Mouse (Mus musculus): Measurements from ENCODE around the gene Dvl2. TPM values are rescaled to one million over a fixed set of nuclear protein-coding genes. Genes with fewer than 3 reads are reported as not detected.
"Not testable (repeated sequence)": the region's sequence is repeated elsewhere in the genome, so short reads cannot be mapped to it uniquely, and the experiment has no call there.

Dvl2 gene
- polyA plus RNA-seq (2015; fragmentation: Nextera tagmentation; extraction: Ambion mirVana) = 20.6 and 21.0 TPM in 2 replicates

DNA sequence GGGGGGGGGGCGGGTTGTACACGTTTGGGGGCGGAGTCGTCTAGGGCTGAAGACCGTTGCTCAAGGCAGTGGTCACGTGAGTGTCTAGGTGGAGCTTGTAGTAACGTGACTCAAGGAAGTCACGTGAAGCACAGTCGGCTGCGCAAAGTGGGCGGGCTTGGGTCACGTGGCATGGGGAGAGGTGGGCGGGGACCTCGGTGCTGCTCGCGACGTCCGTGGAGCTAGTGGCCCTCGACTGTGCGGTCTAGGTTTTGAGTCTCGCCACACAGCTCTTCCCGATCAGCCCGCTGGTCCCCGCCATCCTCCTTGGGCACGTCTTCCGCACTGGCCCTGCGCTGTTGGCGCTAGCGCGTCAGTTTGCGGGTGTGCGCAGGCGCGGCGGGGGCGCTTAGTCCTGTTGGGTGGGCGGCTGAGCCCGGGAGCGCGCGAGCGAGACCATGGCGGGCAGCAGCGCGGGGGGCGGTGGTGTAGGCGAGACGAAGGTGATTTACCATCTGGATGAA, at the start of gene Dvl2:
Gene Dvl2, plus strand, starts transcription at position 200 of the 503 bp plus-strand sequence.
- DNase-seq (ENCODE audit: low spot score) = peak; percentile 94

DNA sequence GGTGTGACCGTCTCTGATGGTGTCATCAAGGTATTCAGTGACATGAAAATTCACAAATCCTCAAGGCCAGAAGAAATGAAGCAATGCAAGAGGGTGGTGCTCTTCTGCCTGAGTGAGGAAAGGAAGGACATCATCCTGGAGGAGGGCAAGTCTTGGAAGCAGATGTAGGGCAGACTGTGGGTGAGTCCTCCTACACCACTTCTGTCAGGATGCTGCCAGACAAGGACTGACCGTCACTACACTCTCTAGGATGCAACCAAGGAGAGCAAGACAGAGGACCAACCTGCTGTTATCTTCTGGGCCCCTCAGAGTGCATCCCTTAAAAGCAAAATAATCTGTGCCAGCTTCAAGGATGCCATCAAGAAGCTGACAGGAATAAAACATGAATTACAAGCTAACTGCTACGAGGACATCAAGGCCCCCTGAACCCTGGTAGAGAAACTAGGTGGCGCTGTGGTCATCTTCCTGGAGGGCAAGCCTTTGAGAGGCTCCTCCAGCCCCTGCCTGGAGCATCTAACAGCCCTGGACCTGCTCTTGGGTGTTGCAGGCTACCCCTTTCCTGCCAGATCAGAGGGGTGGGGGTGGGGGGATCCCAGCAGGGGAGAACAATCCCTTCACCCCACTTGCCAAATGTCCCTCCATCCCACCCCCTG, 49.5 kb upstream of the Dvl2 start:
- DNase-seq (ENCODE audit: low spot score) = no peak

DNA sequence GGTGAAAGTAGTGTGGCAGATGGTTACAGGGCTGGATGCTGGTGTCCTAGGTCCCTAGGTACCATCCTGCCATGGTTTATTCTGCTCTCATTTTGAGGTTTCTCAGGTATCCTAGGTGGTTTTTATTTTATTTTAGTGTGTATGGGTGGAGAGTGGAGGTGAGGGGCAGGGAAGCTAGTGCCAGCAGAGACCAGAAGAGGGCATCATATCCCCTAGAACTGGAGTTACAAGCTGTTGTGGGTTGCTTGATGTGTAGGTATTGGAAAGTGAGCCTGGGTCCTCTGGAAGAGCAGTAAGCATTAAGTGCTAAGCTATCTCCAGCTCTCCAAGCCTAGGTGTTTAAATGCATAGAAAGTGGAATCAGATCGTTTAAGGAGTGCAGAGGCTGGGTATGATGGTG, 48.1 kb upstream of the Dvl2 start:
- DNase-seq (ENCODE audit: low spot score) = no peak

DNA sequence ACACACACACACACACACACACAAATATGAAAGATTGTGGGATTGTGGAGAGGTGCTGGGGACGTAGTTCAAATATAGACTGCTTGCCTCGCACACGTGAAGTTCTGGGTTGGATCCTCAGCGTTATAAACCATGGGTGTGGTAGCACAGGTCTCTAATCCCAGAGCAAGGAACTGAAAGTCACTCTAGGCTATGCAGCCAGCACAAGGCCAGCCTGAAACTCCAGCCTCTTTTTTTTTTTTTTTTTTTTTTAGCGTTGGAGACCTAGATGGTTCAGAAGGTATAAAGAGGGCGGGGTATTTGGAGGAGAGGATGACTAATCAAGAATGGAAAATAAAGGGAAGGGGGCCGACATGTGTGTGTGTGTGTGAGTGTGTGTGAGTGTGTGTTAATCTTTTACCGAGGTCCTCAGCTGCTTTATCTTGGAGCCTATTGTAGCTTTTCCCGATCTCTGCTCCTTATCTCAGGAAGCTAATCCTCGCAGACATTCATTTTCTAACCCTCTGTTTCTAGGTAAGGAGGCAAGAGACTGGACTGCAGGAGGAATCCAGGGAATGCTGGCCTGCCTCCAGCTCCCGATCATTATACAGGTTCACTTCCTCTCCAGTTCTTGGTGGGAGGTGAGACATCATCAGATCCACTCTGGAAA, 47.0 kb upstream of the Dvl2 start:
- DNase-seq (ENCODE audit: low spot score) = no peak

DNA sequence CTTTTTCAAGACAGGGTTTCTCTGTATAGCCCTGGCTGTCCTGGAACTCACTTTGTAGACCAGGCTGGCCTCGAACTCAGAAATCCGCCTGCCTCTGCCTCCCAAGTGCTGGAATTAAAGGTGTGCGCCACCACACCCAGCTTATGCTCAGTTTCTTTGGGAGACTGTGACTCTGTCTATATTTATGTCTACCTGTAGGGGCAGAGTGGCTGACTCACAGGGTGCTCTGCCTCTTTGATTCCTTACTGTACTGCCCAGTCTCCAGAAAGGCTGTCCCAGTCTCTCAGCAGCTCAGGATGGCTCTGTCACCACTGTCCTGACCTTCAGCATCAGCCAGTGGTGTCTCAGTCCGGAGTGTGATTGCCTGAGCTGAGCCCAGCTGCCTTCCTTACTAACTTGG, 44.8 kb upstream of the Dvl2 start:
- not testable (repeated sequence) for DNase-seq (ENCODE audit: low spot score)

DNA sequence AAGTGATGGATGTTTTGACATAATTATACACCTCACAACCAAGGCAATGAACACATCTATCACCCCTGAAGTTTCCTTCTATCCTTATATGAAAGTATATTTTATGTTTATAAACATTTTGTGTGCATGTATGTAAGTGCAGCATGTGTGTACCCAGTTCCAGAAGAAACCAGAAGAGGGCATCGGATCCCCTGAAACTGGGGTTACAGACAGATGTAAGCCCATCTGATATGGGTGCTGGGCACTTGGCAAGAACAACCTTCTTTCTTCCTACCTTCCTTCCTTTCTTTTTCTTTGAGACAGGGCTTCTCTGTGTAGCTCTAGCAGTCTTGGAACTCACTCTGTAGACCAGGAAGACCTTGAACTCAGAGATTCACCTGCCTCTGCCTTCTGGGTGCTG, 44.2 kb upstream of the Dvl2 start:
- no peak for DNase-seq (ENCODE audit: low spot score)

DNA sequence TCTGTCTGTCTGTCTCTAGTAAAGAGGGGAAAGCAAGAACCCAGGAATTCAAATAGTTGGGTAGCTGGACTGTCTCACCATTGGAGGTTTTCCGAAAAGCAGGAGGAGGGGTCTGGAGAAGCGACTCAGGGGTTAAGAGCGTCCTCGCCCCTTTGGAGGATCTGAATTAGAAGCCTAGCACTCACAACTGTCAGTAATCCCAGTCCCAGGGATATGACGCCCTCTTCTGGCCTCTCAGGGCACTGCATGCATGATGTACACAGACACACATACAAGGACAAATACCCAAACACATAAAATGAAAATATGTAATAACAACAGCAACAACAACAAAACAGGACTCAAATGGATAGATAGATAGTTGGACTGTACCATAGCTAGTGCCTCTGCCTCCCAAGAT, 39.8 kb upstream of the Dvl2 start:
- DNase-seq (ENCODE audit: low spot score) = no peak

DNA sequence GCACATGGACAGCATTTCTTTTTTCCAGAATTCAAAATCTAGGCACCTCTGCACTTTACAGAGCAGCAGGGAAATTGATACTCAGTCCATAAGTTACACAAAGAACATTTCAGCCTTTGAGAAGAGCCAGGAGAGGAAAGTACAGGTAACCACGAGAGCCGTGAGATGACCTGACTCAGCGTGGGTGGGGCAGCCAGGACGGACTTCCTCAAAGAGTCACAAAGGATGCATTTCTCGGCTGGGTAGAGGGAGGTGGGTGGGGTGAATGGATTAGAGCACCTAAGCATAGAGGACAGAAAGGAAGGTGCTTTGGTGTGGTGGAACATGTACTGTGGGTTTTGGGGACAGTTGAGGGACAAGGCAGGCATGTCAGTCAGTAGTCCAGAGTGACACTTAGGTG, 38.6 kb upstream of the Dvl2 start:
- no peak for DNase-seq (ENCODE audit: low spot score)

DNA sequence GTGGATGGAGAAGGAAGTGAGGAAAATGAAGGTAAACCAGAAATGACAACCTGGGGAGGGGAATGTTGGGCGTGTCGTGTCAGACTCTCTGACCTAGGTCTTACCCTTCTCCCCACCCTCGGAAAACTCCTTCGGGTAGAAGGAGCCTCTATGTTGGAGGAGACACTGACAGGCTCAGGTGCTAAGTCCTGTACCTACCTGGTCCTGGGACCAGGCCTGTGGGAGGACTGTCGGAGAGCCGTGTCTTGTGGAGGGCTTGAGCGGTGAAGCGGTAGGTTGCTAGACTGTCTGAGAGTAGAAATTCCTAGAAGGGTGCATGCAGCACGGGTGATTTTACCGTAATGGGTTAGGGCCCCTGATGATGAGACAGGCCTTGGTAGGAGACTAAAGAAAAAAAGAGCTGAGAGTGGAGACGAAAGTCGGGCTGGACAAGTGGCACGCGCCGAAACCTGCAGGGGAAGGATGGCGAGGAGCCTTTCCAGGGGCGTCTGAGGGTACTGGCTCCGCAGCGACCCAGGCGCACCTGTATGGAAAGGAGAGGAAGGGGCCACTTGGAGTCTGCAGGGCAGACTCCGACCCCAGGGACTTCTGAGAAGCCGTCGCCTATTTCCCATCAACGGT, 35.6 kb upstream of the Dvl2 start, which contains the start of gene Cldn7:
Gene Cldn7, plus strand, starts transcription at position 130 of the 621 bp plus-strand sequence.
- no peak for DNase-seq (ENCODE audit: low spot score)

DNA sequence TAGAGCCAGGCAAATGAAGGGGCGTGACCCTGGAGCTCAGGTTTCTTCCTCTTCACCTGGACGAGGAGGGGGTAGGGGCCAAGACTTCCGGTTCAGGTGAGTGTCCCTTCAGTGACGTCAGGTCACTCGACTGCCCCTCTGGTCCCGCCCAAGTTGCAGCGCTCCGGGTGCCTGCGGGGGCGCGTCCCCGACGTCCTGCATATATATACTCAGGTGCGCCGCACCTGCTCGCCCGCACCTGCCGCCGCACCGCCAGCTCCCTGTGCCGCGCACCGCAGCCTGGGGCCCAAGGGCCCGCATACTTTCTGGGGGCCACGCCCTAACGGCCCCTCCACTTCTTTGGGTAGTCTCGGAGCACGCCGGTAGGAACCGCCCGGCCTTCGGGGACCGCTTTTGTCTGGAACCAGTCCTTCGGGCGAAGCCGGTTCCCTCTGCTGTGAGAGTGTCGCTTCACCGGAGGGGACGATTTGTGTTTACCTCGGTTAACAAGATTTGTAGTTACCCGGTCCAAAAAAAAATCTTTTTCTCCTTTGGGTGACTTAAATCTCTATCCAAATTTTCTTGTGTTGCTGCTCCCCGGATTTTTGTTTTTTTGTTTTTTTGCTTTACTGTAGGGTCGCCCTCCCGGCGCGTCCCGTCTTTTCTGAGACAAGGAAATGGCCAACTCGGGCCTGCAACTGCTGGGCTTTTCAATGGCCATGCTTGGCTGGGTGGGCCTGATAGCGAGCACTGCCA, 35.0 kb upstream of the Dvl2 start:
- no peak for DNase-seq (ENCODE audit: low spot score)

DNA sequence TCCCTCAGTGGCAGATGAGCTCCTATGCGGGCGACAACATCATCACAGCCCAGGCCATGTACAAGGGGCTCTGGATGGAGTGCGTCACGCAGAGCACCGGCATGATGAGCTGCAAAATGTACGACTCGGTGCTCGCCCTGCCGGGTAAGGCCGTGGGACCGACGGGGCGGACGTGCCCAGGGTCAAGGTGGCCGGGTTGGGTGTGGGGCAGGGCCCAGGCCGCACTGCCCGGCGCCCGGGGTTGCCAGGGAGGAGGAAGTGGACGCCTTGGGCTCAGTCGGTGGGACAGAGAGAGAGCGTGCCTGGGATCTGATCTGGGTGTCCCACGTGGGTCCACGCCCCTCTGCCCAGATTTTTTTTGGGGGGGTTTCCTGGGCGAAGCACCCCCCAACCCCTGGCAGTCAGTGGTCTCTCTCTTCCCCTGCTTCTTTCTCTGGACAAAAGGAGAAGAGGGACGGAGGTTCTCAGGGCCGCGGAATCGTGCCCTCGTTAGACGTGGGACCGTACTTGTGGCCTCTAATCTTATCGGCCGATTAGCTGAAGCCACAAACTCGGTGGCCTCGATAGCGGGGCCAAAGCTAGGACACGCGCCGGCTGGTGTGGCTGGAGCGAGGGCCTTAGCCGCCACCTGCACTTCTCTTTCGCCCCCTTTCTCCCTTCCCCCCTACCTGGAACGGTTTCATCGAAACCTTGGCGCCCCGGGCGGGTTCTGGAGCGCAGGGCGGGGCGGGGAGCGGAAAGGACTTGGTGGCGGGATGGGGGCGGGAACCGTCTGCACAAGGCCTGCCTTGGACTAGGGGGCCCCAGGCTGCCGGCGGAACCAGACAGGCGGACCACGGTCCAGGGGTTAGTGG, 34.2 kb upstream of the Dvl2 start:
- no peak for DNase-seq (ENCODE audit: low spot score)

DNA sequence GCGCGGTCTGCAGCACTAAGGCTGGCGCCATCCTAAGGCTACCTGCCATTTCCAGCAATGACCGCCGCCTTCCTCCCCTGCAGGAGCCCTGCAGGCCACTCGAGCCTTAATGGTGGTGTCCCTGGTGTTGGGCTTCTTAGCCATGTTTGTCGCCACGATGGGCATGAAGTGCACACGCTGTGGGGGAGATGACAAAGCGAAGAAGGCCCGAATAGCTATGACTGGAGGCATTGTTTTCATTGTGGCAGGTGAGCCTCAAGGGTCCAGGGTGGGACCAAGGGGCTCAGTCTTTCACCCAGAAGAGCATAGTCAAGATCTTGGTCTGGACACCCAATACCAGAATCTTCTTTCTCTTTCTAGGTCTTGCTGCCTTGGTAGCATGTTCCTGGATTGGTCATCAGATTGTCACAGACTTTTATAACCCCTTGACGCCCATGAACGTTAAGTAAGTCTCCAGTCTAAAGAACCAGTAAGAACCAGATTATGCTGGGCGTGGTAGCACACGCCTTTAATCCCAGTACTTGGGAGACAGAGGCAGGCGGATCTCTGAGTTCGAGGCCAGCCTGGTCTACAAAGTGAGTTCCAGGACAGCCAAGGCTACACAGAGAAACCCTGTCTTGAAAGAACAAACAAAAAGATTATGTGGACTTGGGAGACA, 33.4 kb upstream of the Dvl2 start:
- no peak for DNase-seq (ENCODE audit: low spot score)

DNA sequence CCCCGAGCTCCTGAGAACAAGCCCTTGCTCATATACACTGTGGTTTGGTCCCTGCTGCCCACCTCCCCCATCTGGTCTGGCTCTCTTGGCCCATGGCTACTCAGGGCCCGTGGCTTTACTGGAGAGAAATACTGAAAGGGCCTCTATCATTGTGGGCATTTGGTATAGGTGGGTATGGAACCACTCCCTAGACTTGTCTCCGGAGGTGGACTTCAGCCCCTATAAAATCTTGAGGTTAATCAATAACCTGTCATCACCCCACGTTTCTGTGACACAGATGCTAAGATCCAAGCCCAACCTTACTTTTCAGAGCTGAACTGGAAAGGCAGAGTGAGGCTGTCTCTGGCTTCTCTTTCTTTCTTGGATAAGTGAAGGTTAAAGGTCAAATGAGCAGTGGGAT, 31.6 kb upstream of the Dvl2 start:
- DNase-seq (ENCODE audit: low spot score) = no peak

DNA sequence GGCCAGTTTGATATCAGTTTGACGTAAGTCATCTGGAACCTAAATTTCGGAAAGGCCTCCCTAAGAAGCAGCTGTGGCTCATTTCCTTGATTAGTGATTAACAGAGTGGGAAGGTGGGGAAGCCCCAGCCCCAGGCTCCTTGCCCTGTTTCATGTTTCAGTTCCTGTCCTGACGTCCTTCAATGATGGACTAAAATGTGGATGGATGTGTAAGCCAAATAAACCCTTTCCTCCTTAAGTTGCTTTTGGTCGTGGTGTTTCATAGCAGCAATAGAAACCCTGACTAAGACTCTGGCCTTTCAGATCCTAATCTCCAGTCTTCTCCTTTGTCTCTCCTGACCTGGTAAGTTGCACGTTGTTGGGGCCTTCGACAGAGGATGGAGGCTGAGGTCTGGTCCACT, 30.2 kb upstream of the Dvl2 start:
- no peak for DNase-seq (ENCODE audit: low spot score)

DNA sequence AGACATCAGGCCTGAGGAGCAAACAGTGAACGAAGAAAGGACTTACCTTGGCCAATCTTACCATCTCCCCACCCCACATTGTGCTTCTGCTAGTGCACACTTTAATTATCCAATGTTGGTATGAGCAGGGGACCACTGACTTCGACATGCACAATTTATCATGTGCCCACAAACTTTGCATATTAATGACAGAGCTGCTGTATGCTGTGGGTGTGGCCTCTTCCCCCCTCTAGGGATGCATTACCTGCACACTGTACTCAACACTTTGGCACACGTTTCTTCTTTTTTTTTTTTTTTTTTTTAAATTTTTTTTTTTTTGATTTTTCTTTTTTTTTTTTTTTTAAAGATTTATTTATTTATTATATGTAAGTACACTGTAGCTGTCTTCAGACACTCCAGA, 29.6 kb upstream of the Dvl2 start:
- no peak for DNase-seq (ENCODE audit: low spot score)

DNA sequence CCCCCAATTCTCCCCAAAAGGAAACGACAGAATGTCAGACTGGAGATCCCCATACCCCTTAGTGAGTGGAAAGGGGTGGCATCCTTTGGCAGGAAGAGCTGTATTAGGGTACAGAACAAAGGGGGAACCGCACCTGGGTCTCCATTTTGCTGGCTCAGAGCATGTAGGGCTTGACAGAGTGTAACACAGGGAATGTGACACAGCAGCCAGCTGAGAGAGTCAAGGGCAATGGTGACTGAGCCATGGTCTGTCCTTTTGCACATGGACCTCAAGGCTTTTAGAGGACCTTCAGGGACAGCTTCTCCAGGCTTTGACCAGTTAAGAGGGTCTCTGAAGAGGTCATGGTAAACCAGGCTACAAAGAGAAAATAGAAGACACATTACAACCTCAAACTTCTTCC, 25.5 kb upstream of the Dvl2 start:
- no peak for DNase-seq (ENCODE audit: low spot score)

DNA sequence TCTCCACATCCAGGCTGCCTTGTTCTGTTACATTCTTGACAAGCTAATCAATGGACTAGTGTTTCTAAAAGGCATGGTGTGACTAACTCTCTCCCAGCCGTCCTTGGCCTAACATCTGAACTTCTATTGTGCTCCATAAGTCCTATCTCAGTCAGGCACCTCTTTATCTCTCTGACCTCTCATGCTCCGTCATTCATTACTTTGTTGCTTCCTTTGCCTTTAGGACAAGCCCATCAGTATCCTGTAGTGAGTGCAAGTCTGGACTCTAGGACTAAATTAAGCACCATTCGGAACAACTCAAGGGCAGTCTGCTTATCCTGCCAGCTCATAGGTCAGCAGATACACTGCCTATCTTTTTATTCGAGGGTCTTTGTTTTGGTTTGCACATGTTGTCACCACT, 24.1 kb upstream of the Dvl2 start:
- DNase-seq (ENCODE audit: low spot score) = no peak

DNA sequence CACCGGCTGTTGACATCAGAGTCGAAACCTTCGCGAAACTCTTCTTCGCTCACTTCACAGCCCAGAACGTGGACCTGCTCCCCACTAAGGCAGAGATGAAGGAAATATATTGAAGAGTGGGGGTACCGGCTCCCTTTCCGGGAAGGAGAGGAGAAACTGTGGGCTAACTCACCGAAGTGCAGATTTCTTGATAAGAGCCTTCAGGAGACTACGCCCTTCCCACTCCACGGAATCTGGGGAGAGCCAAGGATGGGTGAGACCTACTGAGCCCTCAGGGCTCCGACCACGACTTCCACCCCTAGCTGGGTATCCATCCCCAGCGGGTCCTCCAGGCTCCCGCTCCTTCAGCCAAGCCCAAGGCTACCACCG, 20.6 kb upstream of the Dvl2 start:
- no peak for DNase-seq (ENCODE audit: low spot score)

DNA sequence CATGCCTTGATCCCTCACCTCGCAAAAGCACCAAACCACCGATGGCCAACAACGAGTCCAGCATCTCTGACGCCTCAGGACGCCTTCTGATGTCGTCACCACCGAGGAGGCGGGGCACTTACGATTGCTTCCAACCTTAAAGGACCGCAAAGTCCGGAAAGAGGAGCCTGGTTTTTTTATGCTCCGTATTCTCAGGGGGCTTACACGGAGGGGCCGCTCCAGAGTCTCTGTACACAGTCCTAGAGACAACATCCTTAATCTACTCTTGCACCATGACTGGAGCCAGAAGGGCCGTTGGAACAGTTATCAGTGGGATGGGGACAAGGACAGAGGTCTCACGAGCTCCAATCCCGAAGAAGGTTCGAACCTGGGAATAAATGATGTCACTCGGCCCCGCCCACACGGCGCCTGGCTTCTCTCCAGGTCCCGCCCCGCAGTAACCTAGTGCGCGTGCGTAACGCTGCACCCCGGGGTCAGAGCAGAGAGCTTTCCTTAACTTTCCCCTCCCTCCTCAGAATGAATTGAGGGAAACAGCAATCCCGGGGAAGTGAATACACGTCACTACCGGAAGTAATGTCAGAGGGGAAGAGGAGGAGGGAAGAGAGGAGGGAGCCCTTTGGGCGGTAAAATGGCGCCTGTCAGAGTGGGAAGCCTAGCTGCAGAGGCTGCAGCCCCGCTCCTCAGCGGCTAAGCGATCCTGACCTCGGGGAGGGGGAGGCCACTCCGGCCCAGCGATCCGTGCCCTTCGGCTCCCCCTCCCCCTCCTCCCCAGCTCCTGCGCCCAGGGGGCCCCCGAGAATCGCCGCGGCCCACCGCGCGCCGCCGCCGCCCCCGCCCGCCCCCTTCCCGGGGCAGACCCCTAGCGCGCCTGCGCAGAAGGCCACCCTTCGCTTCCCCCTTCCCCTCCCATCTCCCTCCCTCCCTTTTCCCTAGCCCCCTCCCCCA, 19.9 kb upstream of the Dvl2 start:
- DNase-seq (ENCODE audit: low spot score) = peak; percentile 91

Data from thymus, postnatal 0 days (tissue).